Mouse (Mus musculus): ENCODE measurements around the gene Arsb.

GRCm38 (mm10) chr13:93816688-93817331, 45.4 kb downstream of the Arsb start:
- TF ChIP-seq NANOG (IDR thresholded peaks at IDR 0.05; ENCODE audit: borderline replicate concordance, low read length) (no peak), POU5F1 (IDR thresholded peaks at IDR 0.05; ENCODE audit: borderline replicate concordance, low read length) (no peak), CTCF (conservative IDR thresholded peaks at IDR 0.05; ENCODE audit: low read length) (no peak)
